Mouse (Mus musculus): Measurements from ENCODE around the gene Fam241a. TPM values are rescaled to one million over a fixed set of nuclear protein-coding genes. Genes with fewer than 3 reads are reported as not detected.

The Fam241a gene
- polyA plus RNA-seq, 1 experiment from 2014 or later = 7.9 TPM

DNA sequence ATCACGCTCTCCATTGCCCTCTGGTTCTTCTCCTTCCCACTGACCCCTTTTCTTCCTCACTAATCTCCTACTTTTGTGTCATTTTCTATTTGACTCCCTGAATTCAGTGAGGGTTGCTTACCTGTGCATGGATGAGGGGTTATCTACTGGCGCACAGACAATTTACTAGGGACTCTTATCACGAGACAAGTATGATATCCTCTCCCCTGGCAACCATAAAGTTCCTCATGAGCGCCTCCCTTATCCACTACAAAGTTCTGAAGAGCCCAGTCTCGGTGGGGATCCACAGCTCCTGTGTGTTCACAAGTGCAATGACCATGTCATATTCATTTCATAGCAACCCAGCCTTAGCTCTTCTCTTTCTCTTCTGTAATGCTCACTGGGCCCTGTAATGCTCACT is 46.2 kb downstream of the Fam241a start:
- WGBS = 71% methylated on average over 5 of the region's 5 CpGs
- Histone ChIP-seq H3K4me1 (ENCODE audit: control insufficient read depth, insufficient read depth, low read length) (no peaks in the 10 kb centered on the region), H3K36me3 (ENCODE audit: control insufficient read depth, insufficient read depth) (no peaks in the 10 kb centered on the region), H3K27ac (ENCODE audit: low read length) (no peak overlapping the region), H3K27me3 (ENCODE audit: control insufficient read depth, insufficient read depth, low read length) (no peaks in the 10 kb centered on the region; the same call in 1 of the 2 replicates), H3K9me3 (replicated peaks; ENCODE audit: control insufficient read depth, low read length) (peaks cover 3% of the 10 kb centered on the region; the same call in 1 of the 2 replicates), H3K4me2 (ENCODE audit: low read depth, low read length) (no peak overlapping the region), H3K4me3 (ENCODE audit: low read length) (no peak overlapping the region), H3K9ac (ENCODE audit: low read length) (no peak overlapping the region)
- ATAC-seq (replicated peaks; ENCODE audit: extremely low read depth, insufficient read depth, low FRiP score) = no peak

GRCm38 (mm10) chr3:127848088-127848808 is 47.9 kb downstream of the Fam241a start:
- Histone ChIP-seq H3K27me3 (ENCODE audit: control insufficient read depth, insufficient read depth, low read length) (no peaks in the 10 kb centered on the region; the same call in 1 of the 2 replicates), H3K4me2 (ENCODE audit: low read depth, low read length) (no peak overlapping the region), H3K27ac (ENCODE audit: low read length) (no peak overlapping the region), H3K36me3 (ENCODE audit: control insufficient read depth, insufficient read depth) (no peaks in the 10 kb centered on the region), H3K9me3 (replicated peaks; ENCODE audit: control insufficient read depth, low read length) (peaks cover 3% of the 10 kb centered on the region; the same call in 1 of the 2 replicates), H3K9ac (ENCODE audit: low read length) (no peak overlapping the region), H3K4me3 (ENCODE audit: low read length) (no peak overlapping the region), H3K4me1 (ENCODE audit: control insufficient read depth, insufficient read depth, low read length) (no peaks in the 10 kb centered on the region)
- ATAC-seq (replicated peaks; ENCODE audit: extremely low read depth, insufficient read depth, low FRiP score) = no peak
- WGBS = 69% methylated on average over 11 of the region's 11 CpGs

GRCm38 (mm10) chr3:127843941-127844327 is 52.2 kb downstream of the Fam241a start:
- no peaks in the 10 kb centered on the region for H3K4me1 ChIP-seq (ENCODE audit: control insufficient read depth, insufficient read depth, low read length)
- ATAC-seq (replicated peaks; ENCODE audit: extremely low read depth, insufficient read depth, low FRiP score) = no peak
- H3K4me2 ChIP-seq (ENCODE audit: low read depth, low read length) = no peak overlapping the region
- peaks cover 3% of the 10 kb centered on the region; the same call in 1 of the 2 replicates for H3K9me3 ChIP-seq (replicated peaks; ENCODE audit: control insufficient read depth, low read length)
- 43% methylated on average over 5 of the region's 5 CpGs for WGBS
- no peaks in the 10 kb centered on the region for H3K36me3 ChIP-seq (ENCODE audit: control insufficient read depth, insufficient read depth)
- H3K27me3 ChIP-seq (ENCODE audit: control insufficient read depth, insufficient read depth, low read length) = no peaks in the 10 kb centered on the region
- no peak overlapping the region for H3K27ac ChIP-seq (ENCODE audit: low read length)
- H3K9ac ChIP-seq (ENCODE audit: low read length) = no peak overlapping the region
- no peak overlapping the region for H3K4me3 ChIP-seq (ENCODE audit: low read length)

- no peaks in the 10 kb centered on the region for H3K36me3 ChIP-seq (ENCODE audit: control insufficient read depth, insufficient read depth)
- no peaks in the 10 kb centered on the region for H3K4me1 ChIP-seq (ENCODE audit: control insufficient read depth, insufficient read depth, low read length)
- H3K27ac ChIP-seq (ENCODE audit: low read length) = no peak overlapping the region
- H3K27me3 ChIP-seq (ENCODE audit: control insufficient read depth, insufficient read depth, low read length) = no peaks in the 10 kb centered on the region
- no peak overlapping the region for H3K4me3 ChIP-seq (ENCODE audit: low read length)
- H3K4me2 ChIP-seq (ENCODE audit: low read depth, low read length) = no peak overlapping the region
- no peak for ATAC-seq (replicated peaks; ENCODE audit: extremely low read depth, insufficient read depth, low FRiP score)
- H3K9me3 ChIP-seq (replicated peaks; ENCODE audit: control insufficient read depth, low read length) = peaks cover 3% of the 10 kb centered on the region; the same call in 1 of the 2 replicates
- WGBS = 46% methylated on average over 2 of the region's 2 CpGs
- no peak overlapping the region for H3K9ac ChIP-seq (ENCODE audit: low read length)
These were observed 52.7 kb downstream of the Fam241a start for GRCm38 (mm10) chr3:127843324-127843940.

GRCm38 (mm10) chr3:127841926-127842325 is 54.2 kb downstream of the Fam241a start:
- H3K4me3 ChIP-seq (ENCODE audit: low read length) = no peak overlapping the region
- H3K27ac ChIP-seq (ENCODE audit: low read length) = no peak overlapping the region
- no peaks in the 10 kb centered on the region for H3K36me3 ChIP-seq (ENCODE audit: control insufficient read depth, insufficient read depth)
- H3K9ac ChIP-seq (ENCODE audit: low read length) = no peak overlapping the region
- H3K9me3 ChIP-seq (replicated peaks; ENCODE audit: control insufficient read depth, low read length) = peaks cover 3% of the 10 kb centered on the region; the same call in 1 of the 2 replicates
- WGBS = 82% methylated on average over 8 of the region's 8 CpGs
- no peak overlapping the region for H3K4me2 ChIP-seq (ENCODE audit: low read depth, low read length)
- ATAC-seq (replicated peaks; ENCODE audit: extremely low read depth, insufficient read depth, low FRiP score) = no peak
- H3K27me3 ChIP-seq (ENCODE audit: control insufficient read depth, insufficient read depth, low read length) = no peaks in the 10 kb centered on the region
- 0 out of 2 replicates have a peak, but pooled peaks cover 4% of the 10 kb centered on the region for H3K4me1 ChIP-seq (ENCODE audit: control insufficient read depth, insufficient read depth, low read length)

DNA sequence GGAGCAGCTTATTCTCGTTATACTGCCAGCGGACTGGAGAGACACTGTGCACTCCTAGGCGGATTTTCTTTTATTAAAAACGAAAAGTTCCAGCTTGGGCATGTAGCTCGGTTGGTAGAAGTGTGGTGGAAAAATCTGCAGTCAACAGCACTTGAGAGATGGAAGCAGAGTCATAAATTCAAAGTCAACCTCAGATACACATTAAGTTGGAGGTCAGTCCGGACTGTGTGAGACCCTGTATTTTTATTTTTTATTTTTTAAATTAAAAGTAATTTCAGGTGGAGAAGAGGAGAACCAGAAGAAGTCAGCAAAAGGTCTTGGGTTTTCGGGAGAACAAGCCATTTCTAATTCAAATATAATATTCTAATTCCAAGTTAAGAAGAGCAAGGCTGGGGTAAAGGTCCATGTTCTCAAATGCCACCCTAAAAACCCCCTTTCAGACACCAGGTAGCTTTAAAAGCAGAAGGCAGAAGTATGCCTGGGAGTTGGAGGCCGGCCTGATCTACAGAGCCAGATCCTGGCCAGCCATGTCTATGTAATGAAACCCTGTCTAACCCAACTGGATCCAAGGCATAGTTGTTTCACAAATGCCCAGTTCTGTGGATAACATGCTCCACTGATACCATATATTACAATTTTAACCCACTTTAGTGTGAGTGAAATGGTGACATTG is 58.0 kb downstream of the Fam241a start:
- Histone ChIP-seq H3K4me2 (ENCODE audit: low read depth, low read length) (peak overlapping the region; percentile 69), H3K27ac (ENCODE audit: low read length) (peak overlapping the region; percentile 88), H3K9me3 (replicated peaks; ENCODE audit: control insufficient read depth, low read length) (no peaks in the 10 kb centered on the region), H3K4me1 (ENCODE audit: control insufficient read depth, insufficient read depth, low read length) (peaks cover 15% of the 10 kb centered on the region), H3K9ac (ENCODE audit: low read length) (peak overlapping the region; percentile 93), H3K4me3 (ENCODE audit: low read length) (peak overlapping the region; percentile 89), H3K36me3 (ENCODE audit: control insufficient read depth, insufficient read depth) (no peaks in the 10 kb centered on the region), H3K27me3 (ENCODE audit: control insufficient read depth, insufficient read depth, low read length) (no peaks in the 10 kb centered on the region)
- no peak for ATAC-seq (replicated peaks; ENCODE audit: extremely low read depth, insufficient read depth, low FRiP score)
- 32% methylated on average over 8 of the region's 8 CpGs for WGBS

- Histone ChIP-seq H3K4me1 (ENCODE audit: control insufficient read depth, insufficient read depth, low read length) (peaks cover 15% of the 10 kb centered on the region), H3K4me3 (ENCODE audit: low read length) (peak within 1 kb of the TSS; percentile 89), H3K9ac (ENCODE audit: low read length) (peak within 1 kb of the TSS; percentile 93), H3K27ac (ENCODE audit: low read length) (peak within 1 kb of the TSS; percentile 88), H3K27me3 (ENCODE audit: control insufficient read depth, insufficient read depth, low read length) (no peaks in the 10 kb centered on the region), H3K9me3 (replicated peaks; ENCODE audit: control insufficient read depth, low read length) (no peaks in the 10 kb centered on the region), H3K36me3 (ENCODE audit: control insufficient read depth, insufficient read depth) (no peaks in the 10 kb centered on the region), H3K4me2 (ENCODE audit: low read depth, low read length) (peak within 1 kb of the TSS; percentile 95)
- WGBS = under 1% methylated on average over 82 of the region's 89 CpGs
- ATAC-seq (replicated peaks; ENCODE audit: extremely low read depth, insufficient read depth, low FRiP score) = peak; percentile 97
These were observed 58.8 kb downstream of the Fam241a start, which contains the start of gene Ap1ar for GRCm38 (mm10) chr3:127837154-127837865. Ap1ar (minus strand) TSS chr3:127837523.

GRCm38 (mm10) chr3:127836798-127837153 is 59.3 kb downstream of the Fam241a start:
- ATAC-seq (replicated peaks; ENCODE audit: extremely low read depth, insufficient read depth, low FRiP score) = no peak; the same call in 1 of the 2 replicates
- 0% methylated on average over 17 of the region's 17 CpGs for WGBS
- Histone ChIP-seq H3K4me1 (ENCODE audit: control insufficient read depth, insufficient read depth, low read length) (peaks cover 15% of the 10 kb centered on the region), H3K36me3 (ENCODE audit: control insufficient read depth, insufficient read depth) (no peaks in the 10 kb centered on the region), H3K27me3 (ENCODE audit: control insufficient read depth, insufficient read depth, low read length) (no peaks in the 10 kb centered on the region), H3K4me3 (ENCODE audit: low read length) (peak overlapping the region; percentile 89), H3K4me2 (ENCODE audit: low read depth, low read length) (peak overlapping the region; percentile 95), H3K9ac (ENCODE audit: low read length) (peak overlapping the region; percentile 93), H3K9me3 (replicated peaks; ENCODE audit: control insufficient read depth, low read length) (no peaks in the 10 kb centered on the region), H3K27ac (ENCODE audit: low read length) (peak overlapping the region; percentile 88)
